Mouse (Mus musculus) lung, embryonic 15.5 days (tissue): ENCODE data around the gene N4bp1. TPM values are rescaled to one million over a fixed set of nuclear protein-coding genes. Genes with fewer than 3 reads are reported as not detected.

ENCODE experiments used
- ATAC-seq: fragments of 200-750 bp; cut with Nextera tagmentation; 2 replicates; pipeline ENCODE4 v1.8.0; 2017; ENCODE audit warnings: moderate number of reproducible peaks, borderline replicate concordance; ENCODE audit not compliant: low FRiP score, low TSS enrichment; ENCODE audit errors: extremely low read depth
- H3K27ac ChIP-seq: fragments of 300-500 bp; sonication (generic); 2 replicates; pipeline ENCODE4 v1.5.1; 2015; ENCODE audit warnings: moderate library complexity, mild to moderate bottlenecking, inconsistent platforms
- H3K27me3 ChIP-seq: fragments of 300-500 bp; sonication (generic); 2 replicates; pipeline ENCODE4 v1.6.1; 2015; ENCODE audit warnings: inconsistent platforms
- H3K36me3 ChIP-seq: fragments of 300-500 bp; sonication (generic); 2 replicates; pipeline ENCODE4 v1.6.1; 2015; ENCODE audit warnings: inconsistent platforms
- H3K4me1 ChIP-seq: fragments of 300-500 bp; sonication (generic); 2 replicates; pipeline ENCODE4 v1.6.1; 2015; ENCODE audit warnings: inconsistent platforms
- H3K4me2 ChIP-seq: fragments of 300-500 bp; sonication (generic); 2 replicates; pipeline ENCODE4 v1.6.1; 2015; ENCODE audit warnings: inconsistent platforms, mild to moderate bottlenecking, moderate library complexity
- H3K4me3 ChIP-seq: fragments of 300-500 bp; sonication (generic); 2 replicates; pipeline ENCODE4 v1.5.1; 2015; ENCODE audit warnings: mild to moderate bottlenecking, inconsistent platforms
- H3K9ac ChIP-seq: fragments of 300-500 bp; sonication (generic); 2 replicates; pipeline ENCODE4 v1.6.1; 2015; ENCODE audit warnings: inconsistent platforms
- H3K9me3 ChIP-seq: fragments of 300-500 bp; sonication (generic); 2 replicates; pipeline ENCODE4 v1.6.1; 2016; ENCODE audit warnings: inconsistent platforms
- whole genome bisulfite sequencing: fragments of 180-500 bp; shearing (Covaris S2); methylation state at CpG from one replicate; pipeline ENCODE4 v1.1.7; 2015; 5-methylcytosine and 5-hydroxymethylcytosine counted together
- polyA plus RNA-seq: library from polyadenylated mRNA; unstranded; fragments of >200 nt; fragmentation: Nextera tagmentation; extraction: Ambion mirVana; gene quantifications from 2 replicates; pipeline ENCODE4 v1.2.1, GENCODE M21; 2015

Gene N4bp1
- polyA plus RNA-seq, 1 experiment from 2014 or later: 8.8 TPM

GRCm38 (mm10) chr8:86808239-86808638 lies 76.8 kb downstream of the N4bp1 start:
- ATAC-seq: no peak
- Histone ChIP-seq H3K9ac (no peak overlapping the region), H3K4me1 (no peaks in the 10 kb centered on the region; the same call in 1 of the 2 replicates), H3K4me2 (no peak overlapping the region), H3K9me3 (no peaks in the 10 kb centered on the region), H3K27ac (no peak overlapping the region), H3K27me3 (no peaks in the 10 kb centered on the region), H3K4me3 (no peak overlapping the region), H3K36me3 (no peaks in the 10 kb centered on the region)
- WGBS: 55% methylated on average over 5 of the region's 5 CpGs

- no peaks in the 10 kb centered on the region for H3K4me1 ChIP-seq
- H3K4me2 ChIP-seq: no peak overlapping the region
- peak overlapping the region; percentile 66 for H3K27ac ChIP-seq
- no peaks in the 10 kb centered on the region for H3K27me3 ChIP-seq
- WGBS: 35% methylated on average over 6 of the region's 6 CpGs
- no peak overlapping the region for H3K9ac ChIP-seq
- no peaks in the 10 kb centered on the region for H3K9me3 ChIP-seq
- no peak overlapping the region for H3K4me3 ChIP-seq
- no peak for ATAC-seq
- no peaks in the 10 kb centered on the region for H3K36me3 ChIP-seq
Measured at GRCm38 (mm10) chr8:86801988-86802387, 83.1 kb downstream of the N4bp1 start.

- H3K4me3 ChIP-seq: no peak overlapping the region
- no peak for ATAC-seq
- no peaks in the 10 kb centered on the region for H3K36me3 ChIP-seq
- no peaks in the 10 kb centered on the region for H3K27me3 ChIP-seq
- no peak overlapping the region for H3K9ac ChIP-seq
- H3K27ac ChIP-seq: no peak overlapping the region
- no peaks in the 10 kb centered on the region for H3K4me1 ChIP-seq
- 29% methylated on average over 4 of the region's 4 CpGs for WGBS
- no peaks in the 10 kb centered on the region for H3K9me3 ChIP-seq
- no peak overlapping the region for H3K4me2 ChIP-seq
Measured at GRCm38 (mm10) chr8:86800966-86801365, 84.1 kb downstream of the N4bp1 start.

- H3K9me3 ChIP-seq: no peaks in the 10 kb centered on the region
- H3K36me3 ChIP-seq: no peaks in the 10 kb centered on the region
- no peaks in the 10 kb centered on the region for H3K4me1 ChIP-seq
- no peak for ATAC-seq
- H3K4me3 ChIP-seq: no peak overlapping the region
- H3K4me2 ChIP-seq: no peak overlapping the region
- H3K27me3 ChIP-seq: no peaks in the 10 kb centered on the region
- H3K27ac ChIP-seq: no peak overlapping the region
- WGBS: 83% methylated on average over 6 of the region's 6 CpGs
- H3K9ac ChIP-seq: no peak overlapping the region
Measured at GRCm38 (mm10) chr8:86798141-86798540, 86.9 kb downstream of the N4bp1 start.

- WGBS: 83% methylated on average over 2 of the region's 2 CpGs
- Histone ChIP-seq H3K4me2 (no peak overlapping the region), H3K27ac (no peak overlapping the region), H3K4me3 (no peak overlapping the region), H3K27me3 (no peaks in the 10 kb centered on the region), H3K36me3 (no peaks in the 10 kb centered on the region), H3K9ac (no peak overlapping the region), H3K4me1 (no peaks in the 10 kb centered on the region), H3K9me3 (no peaks in the 10 kb centered on the region)
- ATAC-seq: no peak
Measured at GRCm38 (mm10) chr8:86797705-86798104, 87.4 kb downstream of the N4bp1 start.

GRCm38 (mm10) chr8:86794716-86795115 lies 90.3 kb downstream of the N4bp1 start:
- H3K4me2 ChIP-seq: no peak overlapping the region
- H3K9me3 ChIP-seq: no peaks in the 10 kb centered on the region
- no peak for ATAC-seq
- no peaks in the 10 kb centered on the region for H3K36me3 ChIP-seq
- H3K4me1 ChIP-seq: no peaks in the 10 kb centered on the region
- H3K27me3 ChIP-seq: no peaks in the 10 kb centered on the region
- 38% methylated on average over 6 of the region's 6 CpGs for WGBS
- no peak overlapping the region for H3K27ac ChIP-seq
- no peak overlapping the region for H3K9ac ChIP-seq
- H3K4me3 ChIP-seq: no peak overlapping the region

- Histone ChIP-seq H3K36me3 (no peaks in the 10 kb centered on the region), H3K4me1 (peaks cover 17% of the 10 kb centered on the region), H3K4me3 (no peak overlapping the region), H3K9me3 (no peaks in the 10 kb centered on the region), H3K9ac (no peak overlapping the region), H3K4me2 (no peak overlapping the region), H3K27me3 (no peaks in the 10 kb centered on the region), H3K27ac (no peak overlapping the region)
- no peak for ATAC-seq
- 73% methylated on average over 6 of the region's 6 CpGs for WGBS
Measured at GRCm38 (mm10) chr8:86791542-86791941, 93.5 kb downstream of the N4bp1 start.

GRCm38 (mm10) chr8:86789576-86789975 lies 95.5 kb downstream of the N4bp1 start:
- Histone ChIP-seq H3K27ac (no peak overlapping the region), H3K4me1 (peaks cover 17% of the 10 kb centered on the region), H3K4me2 (no peak overlapping the region), H3K9ac (no peak overlapping the region), H3K9me3 (no peaks in the 10 kb centered on the region), H3K36me3 (no peaks in the 10 kb centered on the region), H3K4me3 (no peak overlapping the region), H3K27me3 (no peaks in the 10 kb centered on the region)
- 79% methylated on average over 1 of the region's 1 CpGs for WGBS
- no peak for ATAC-seq

GRCm38 (mm10) chr8:86787891-86788420 lies 97.1 kb downstream of the N4bp1 start:
- Histone ChIP-seq H3K4me3 (no peak overlapping the region), H3K4me1 (peaks cover 17% of the 10 kb centered on the region)
- 36% methylated on average over 12 of the region's 12 CpGs for WGBS

GRCm38 (mm10) chr8:86786498-86786897 lies 98.6 kb downstream of the N4bp1 start:
- Histone ChIP-seq H3K27ac (no peak overlapping the region), H3K9ac (no peak overlapping the region), H3K27me3 (no peaks in the 10 kb centered on the region), H3K4me2 (no peak overlapping the region), H3K4me3 (no peak overlapping the region), H3K4me1 (peaks cover 17% of the 10 kb centered on the region), H3K36me3 (no peaks in the 10 kb centered on the region), H3K9me3 (no peaks in the 10 kb centered on the region)
- WGBS: 44% methylated on average over 5 of the region's 5 CpGs
- no peak for ATAC-seq

More at GRCm38 (mm10) chr8:86787891-86788420, 97.1 kb downstream of the N4bp1 start:
- peak; percentile 69; the same call in 1 of the 2 replicates for ATAC-seq
- no peak overlapping the region for H3K9ac ChIP-seq
- no peaks in the 10 kb centered on the region for H3K27me3 ChIP-seq
- H3K4me2 ChIP-seq: peak overlapping the region; percentile 36
- H3K27ac ChIP-seq: peak overlapping the region; percentile 63
- H3K36me3 ChIP-seq: no peaks in the 10 kb centered on the region
- no peaks in the 10 kb centered on the region for H3K9me3 ChIP-seq

- Histone ChIP-seq H3K36me3 (no peaks in the 10 kb centered on the region), H3K9me3 (no peaks in the 10 kb centered on the region), H3K27ac (no peak overlapping the region), H3K4me2 (no peak overlapping the region), H3K4me1 (peaks cover 11% of the 10 kb centered on the region; the same call in 1 of the 2 replicates), H3K9ac (no peak overlapping the region), H3K27me3 (no peaks in the 10 kb centered on the region), H3K4me3 (no peak overlapping the region)
- ATAC-seq: no peak
- WGBS: 91% methylated on average over 8 of the region's 8 CpGs
Measured at GRCm38 (mm10) chr8:86781094-86781493, 104.0 kb downstream of the N4bp1 start.

- Histone ChIP-seq H3K36me3 (no peaks in the 10 kb centered on the region), H3K4me2 (no peak overlapping the region), H3K4me1 (peaks cover 11% of the 10 kb centered on the region; the same call in 1 of the 2 replicates), H3K9ac (no peak overlapping the region), H3K27me3 (no peaks in the 10 kb centered on the region), H3K4me3 (no peak overlapping the region), H3K27ac (peak overlapping the region; percentile 53; the same call in 1 of the 2 replicates), H3K9me3 (no peaks in the 10 kb centered on the region)
- WGBS: 69% methylated on average over 8 of the region's 8 CpGs
- ATAC-seq: no peak
Measured at GRCm38 (mm10) chr8:86779207-86779606, 105.9 kb downstream of the N4bp1 start.
